Mouse (Mus musculus) adipocyte (in vitro differentiated cells): ENCODE results near the gene Bmp3.
A peak's percentile ranks its signal among the peaks of the same experiment; 100 is the strongest.

Experiments used
- DNase-seq: peaks from one replicate; pipeline ENCODE4 v3.0.0-alpha.2; 2016; ENCODE audit warnings: low spot score

Bmp3 gene

DNA sequence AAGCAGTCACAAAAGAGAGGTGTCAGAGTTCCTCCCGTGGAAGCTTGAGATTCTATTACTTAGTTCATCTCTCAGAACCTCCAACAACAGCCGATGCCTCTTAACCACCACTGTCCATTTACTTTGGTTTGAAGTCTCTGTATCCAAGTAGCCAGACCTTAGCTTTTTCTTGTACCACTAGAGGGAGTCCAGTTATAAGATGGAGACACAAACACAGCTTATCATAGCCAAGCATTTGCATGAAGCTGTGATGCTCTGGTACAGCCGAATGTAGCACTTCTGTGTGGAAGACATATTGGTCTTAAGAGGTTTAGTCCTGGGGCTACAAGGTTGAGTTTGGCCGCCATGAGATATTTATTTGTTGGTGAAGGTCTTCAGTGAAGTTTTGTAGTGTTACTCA is 48.1 kb downstream of the Bmp3 start:
- peak; percentile 63 for DNase-seq

DNA sequence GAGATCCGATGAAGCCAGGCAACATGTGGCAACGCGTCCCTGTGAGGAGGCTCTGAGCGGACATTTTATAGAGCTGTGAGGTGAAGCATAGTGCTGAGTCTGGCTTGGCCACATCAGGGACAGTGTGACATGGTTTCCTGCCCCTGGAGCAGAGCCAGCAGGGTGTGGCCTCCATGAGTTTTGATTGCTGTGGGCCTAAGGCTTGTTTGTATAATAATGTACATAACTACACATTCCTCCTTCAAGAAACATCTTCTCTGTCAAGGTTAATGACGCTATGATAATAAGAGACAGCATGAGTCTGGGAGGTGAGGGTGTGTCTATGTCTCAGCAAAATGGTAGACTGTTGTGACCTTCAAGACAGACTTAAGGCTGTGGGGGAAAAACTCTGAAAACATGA is 64.5 kb downstream of the Bmp3 start:
- DNase-seq, result no peak

DNA sequence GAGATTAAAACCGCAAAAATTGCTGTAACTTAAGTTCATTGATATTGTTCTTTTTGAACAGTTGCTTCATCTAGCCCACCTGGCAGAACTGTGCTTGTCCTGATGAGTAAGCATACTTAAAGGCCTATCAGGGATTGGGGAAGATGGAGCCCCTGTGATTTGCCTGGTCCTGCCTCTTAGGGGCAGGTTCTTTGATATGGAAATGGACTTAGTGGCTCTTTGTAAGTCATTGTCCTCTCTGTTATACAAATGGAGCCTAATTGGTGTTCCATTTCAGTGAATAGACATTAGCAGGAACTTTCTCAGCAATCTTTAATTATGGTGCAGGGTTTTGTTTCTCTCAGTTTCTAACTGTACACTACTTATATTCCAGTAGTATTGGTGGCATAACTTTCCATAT is 67.4 kb downstream of the Bmp3 start:
- no peak for DNase-seq

DNA sequence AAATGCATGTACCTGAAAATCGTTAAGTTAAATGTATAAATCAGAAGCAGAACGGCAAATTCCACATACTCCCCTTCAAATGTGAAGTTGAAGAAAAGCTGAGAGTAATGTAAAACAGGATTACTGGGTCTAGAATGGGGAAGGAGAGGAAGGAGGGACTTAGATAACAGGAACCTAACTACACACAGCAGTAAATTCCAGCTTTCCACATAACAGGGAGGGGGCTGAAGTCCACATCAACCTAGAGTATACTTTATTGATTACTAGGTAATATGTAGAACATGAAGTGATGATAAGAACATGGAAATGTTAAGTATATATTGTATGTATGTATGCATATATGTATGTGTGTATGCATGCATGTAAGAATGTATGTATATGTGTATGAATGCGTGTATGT is 68.7 kb downstream of the Bmp3 start:
- no peak for DNase-seq
